Mouse (Mus musculus): ENCODE data around the gene Zc3h14. TPM values are rescaled to one million over a fixed set of nuclear protein-coding genes. Genes with fewer than 3 reads are reported as not detected.

Gene Zc3h14
- total and polyA plus RNA-seq, 3 experiments = 74.9 to 429 (median 88.5) TPM

DNA sequence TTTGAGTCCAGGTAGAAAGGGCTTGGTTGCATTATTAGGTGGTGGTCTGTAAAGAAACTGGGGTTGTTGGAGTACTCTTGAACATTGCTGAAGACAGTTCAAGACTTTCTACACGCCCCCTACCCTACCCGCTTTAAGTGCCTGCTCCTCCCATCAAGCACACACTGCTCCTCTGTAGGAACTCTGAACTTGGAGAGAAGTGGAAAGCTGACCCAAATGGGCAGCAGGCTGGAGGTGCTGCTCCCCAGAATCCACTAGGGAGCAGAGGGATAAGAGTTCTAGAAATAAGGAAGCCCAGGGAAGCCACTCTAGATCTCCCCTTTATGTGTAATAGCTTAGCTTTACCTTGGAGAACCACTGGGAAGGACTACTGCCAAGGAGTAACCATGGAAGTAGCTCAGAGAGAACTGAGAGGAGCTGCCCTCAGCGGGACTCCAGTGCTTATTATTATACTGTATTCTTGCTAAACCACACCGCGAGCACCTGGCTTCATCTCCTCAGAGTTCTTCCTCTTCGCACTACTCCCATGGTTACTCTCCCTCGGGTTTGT, 8.9 kb upstream of the Zc3h14 start:
- peaks cover 2% of the 10 kb centered on the region for H3K79me2 ChIP-seq (ENCODE audit: control insufficient read depth, insufficient read depth, low read length, poor library complexity)
- TF ChIP-seq GABPA (IDR thresholded peaks at IDR 0.05; ENCODE audit: low read depth, low read length) (no peak), ZC3H11A (IDR thresholded peaks at IDR 0.05; ENCODE audit: low read depth, low read length) (no peak), ELF1 (IDR thresholded peaks at IDR 0.05; ENCODE audit: low read depth, low read length) (no peak), MYB (IDR thresholded peaks at IDR 0.05; ENCODE audit: low read depth, low read length) (no peak), ZMIZ1 (IDR thresholded peaks at IDR 0.05; ENCODE audit: low read depth, low read length) (no peak), RAD21 (IDR thresholded peaks at IDR 0.05; ENCODE audit: low read depth, low read length) (no peak), TBP (IDR thresholded peaks at IDR 0.05; ENCODE audit: low read depth, low read length) (no peak), POLR2A (IDR thresholded peaks at IDR 0.05; ENCODE audit: control insufficient read depth in 1 of 2, insufficient read depth in 1 of 2, low read depth in 1 of 2, low read length in 2 of 2, poor library complexity in 1 of 2) (no peak), HCFC1 (IDR thresholded peaks at IDR 0.05; ENCODE audit: low read depth, low read length) (no peak), ZKSCAN1 (IDR thresholded peaks at IDR 0.05; ENCODE audit: low read depth, low read length) (no peak)
- H3K27ac ChIP-seq (ENCODE audit: control insufficient read depth, low read depth, low read length) = no peak overlapping the region
- DNase-seq (ENCODE audit: low read depth, low spot score) = no peak
- H3K9me3 ChIP-seq (replicated peaks; ENCODE audit: insufficient read depth, low read length) = no peaks in the 10 kb centered on the region
- peaks cover 0 to 2% of the 10 kb centered on the region in 2 experiments; a peak in 1 of 4 replicates for H3K27me3 ChIP-seq (ENCODE audit: control insufficient read depth in 1 of 2, insufficient read depth in 2 of 2, low read length in 2 of 2)
- H3K4me1 ChIP-seq (ENCODE audit: control insufficient read depth in 1 of 2, insufficient read depth in 2 of 2, low read length in 2 of 2) = no peaks in the 10 kb centered on the region; a peak in 1 of 4 replicates
- no peak overlapping the region for H3K4me3 ChIP-seq (ENCODE audit: control insufficient read depth in 1 of 2, insufficient read depth in 1 of 2, low read depth in 2 of 2, low read length in 2 of 2)
- peaks cover 0 to 2% of the 10 kb centered on the region in 2 experiments; a peak in 1 of 4 replicates for H3K36me3 ChIP-seq (ENCODE audit: control insufficient read depth in 1 of 2, insufficient read depth in 2 of 2, low read length in 2 of 2)
- no peak overlapping the region for H3K9ac ChIP-seq (ENCODE audit: control insufficient read depth, low read depth, low read length, poor library complexity, severe bottlenecking)

DNA sequence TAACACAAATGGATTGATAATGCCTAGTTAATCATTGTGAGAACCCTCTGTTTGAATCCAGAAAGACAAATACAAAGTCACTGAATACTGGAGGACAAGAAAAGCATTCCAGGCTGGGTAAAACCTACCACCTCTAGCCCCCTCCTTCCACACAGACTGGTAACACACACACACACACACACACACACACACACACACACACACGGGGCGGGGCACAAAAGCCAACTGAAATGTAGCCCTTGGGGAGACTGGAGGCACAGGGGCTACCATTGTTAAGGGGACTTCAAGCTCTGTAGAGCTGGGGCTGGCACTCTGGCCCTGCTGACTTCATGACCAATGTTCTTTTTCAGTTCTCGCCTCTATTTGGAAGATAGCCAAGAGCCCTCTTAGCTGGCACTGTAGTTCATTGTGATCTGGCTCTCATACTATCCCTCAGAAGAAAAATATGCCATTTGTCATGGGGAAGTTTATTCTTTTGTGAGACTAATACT, 5.7 kb upstream of the Zc3h14 start:
- DNase-seq (ENCODE audit: low read depth, low spot score) = no peak
- Histone ChIP-seq H3K79me2 (ENCODE audit: control insufficient read depth, insufficient read depth, low read length, poor library complexity) (no peaks in the 10 kb centered on the region), H3K4me1 (ENCODE audit: control insufficient read depth in 1 of 2, insufficient read depth in 2 of 2, low read length in 2 of 2) (no peaks in the 10 kb centered on the region), H3K4me3 (ENCODE audit: control insufficient read depth in 1 of 2, insufficient read depth in 1 of 2, low read depth in 2 of 2, low read length in 2 of 2) (no peak overlapping the region), H3K27me3 (ENCODE audit: control insufficient read depth in 1 of 2, insufficient read depth in 2 of 2, low read length in 2 of 2) (peaks cover 0 to 2% of the 10 kb centered on the region in 2 experiments; a peak in 1 of 4 replicates), H3K9me3 (replicated peaks; ENCODE audit: insufficient read depth, low read length) (no peaks in the 10 kb centered on the region), H3K36me3 (ENCODE audit: control insufficient read depth in 1 of 2, insufficient read depth in 2 of 2, low read length in 2 of 2) (no peaks in the 10 kb centered on the region), H3K27ac (ENCODE audit: control insufficient read depth, low read depth, low read length) (no peak overlapping the region), H3K9ac (ENCODE audit: control insufficient read depth, low read depth, low read length, poor library complexity, severe bottlenecking) (no peak overlapping the region)
- TF ChIP-seq MYB (IDR thresholded peaks at IDR 0.05; ENCODE audit: low read depth, low read length) (no peak), MYC (IDR thresholded peaks at IDR 0.05; ENCODE audit: low read depth, low read length) (no peak), TAL1 (IDR thresholded peaks at IDR 0.05; ENCODE audit: low read length) (no peak), CHD1 (IDR thresholded peaks at IDR 0.05; ENCODE audit: low read depth, low read length) (no peak), E2F4 (IDR thresholded peaks at IDR 0.05; ENCODE audit: borderline replicate concordance, low read depth, low read length) (no peak), RAD21 (IDR thresholded peaks at IDR 0.05; ENCODE audit: low read depth, low read length) (no peak), CTCF (IDR thresholded peaks at IDR 0.05 in 2 of 3, conservative IDR thresholded peaks at IDR 0.05 in 1 of 3; ENCODE audit: control insufficient read depth in 1 of 3, insufficient read depth in 1 of 3, low read depth in 2 of 3, low read length in 3 of 3, poor library complexity in 1 of 3, severe bottlenecking in 1 of 3) (no peak), TBP (IDR thresholded peaks at IDR 0.05; ENCODE audit: low read depth, low read length) (no peak), EP300 (IDR thresholded peaks at IDR 0.05; ENCODE audit: low read depth in 1 of 2, low read length in 2 of 2) (no peak), GATA1 (IDR thresholded peaks at IDR 0.05; ENCODE audit: low read depth, low read length) (no peak), USF2 (IDR thresholded peaks at IDR 0.05; ENCODE audit: borderline replicate concordance in 1 of 2, insufficient read depth in 1 of 2, low read depth in 1 of 2, low read length in 2 of 2) (no peak), ELF1 (IDR thresholded peaks at IDR 0.05; ENCODE audit: low read depth, low read length) (no peak), MEF2A (IDR thresholded peaks at IDR 0.05; ENCODE audit: extremely low read depth, insufficient replicate concordance, low read depth, low read length, poor library complexity, severe bottlenecking) (no peak), RCOR1 (IDR thresholded peaks at IDR 0.05; ENCODE audit: low read depth, low read length) (no peak), TCF12 (IDR thresholded peaks at IDR 0.05; ENCODE audit: low read depth, low read length) (no peak), GABPA (IDR thresholded peaks at IDR 0.05; ENCODE audit: low read depth, low read length) (no peak), ZKSCAN1 (IDR thresholded peaks at IDR 0.05; ENCODE audit: low read depth, low read length) (no peak), MAZ (IDR thresholded peaks at IDR 0.05; ENCODE audit: low read depth, low read length) (no peak), KAT2A (conservative IDR thresholded peaks at IDR 0.05; ENCODE audit: low read depth, low read length) (no peak)
